Mouse (Mus musculus) kidney, adult 2 months (tissue): ENCODE measurements around the gene Car6.

Source experiments
- CTCF ChIP-seq: fragments of 200-500 bp; conservative IDR thresholded peaks from 2 replicates; pipeline ENCODE4 v1.5.1; 2011; ENCODE audit warnings: low read depth, mild to moderate bottlenecking, control low read depth, low read length, moderate library complexity, mixed read lengths; ENCODE audit not compliant: insufficient read depth, insufficient read length
- POLR2A ChIP-seq: fragments of 200-500 bp; IDR thresholded peaks from one replicate; pipeline ENCODE4 v1.6.1; 2011; ENCODE audit warnings: low read depth, low read length, control low read depth

DNA sequence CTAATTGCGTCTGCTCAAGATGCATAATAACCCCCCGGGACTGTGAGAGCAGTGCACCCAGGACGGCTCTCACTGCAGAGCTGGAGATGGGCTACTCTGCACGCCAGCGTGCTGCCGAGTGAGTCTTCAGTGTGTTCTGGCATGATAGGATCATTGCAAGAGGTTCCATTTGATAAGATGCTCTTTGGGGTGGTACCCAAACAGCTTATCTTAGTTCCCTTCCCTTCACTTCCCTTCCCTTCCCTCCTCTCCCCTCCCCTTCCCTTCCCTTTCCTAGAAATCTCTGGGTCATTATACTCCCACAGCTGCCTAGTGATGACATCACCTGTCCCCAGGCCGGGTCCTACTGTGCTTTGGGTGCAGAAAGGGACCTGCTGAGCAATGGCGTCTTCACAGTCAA, 29.0 kb downstream of the Car6 start:
- no peak for TF ChIP-seq CTCF
- TF ChIP-seq POLR2A, result no peak
